Mouse (Mus musculus) embryonic facial prominence, embryonic 11.5 days (tissue): ENCODE measurements around the gene Grin2a. TPM values are rescaled to one million over a fixed set of nuclear protein-coding genes. Genes with fewer than 3 reads are reported as not detected.

ENCODE experiments used
- ATAC-seq: fragments of 200-750 bp; cut with Nextera tagmentation; replicated peaks from 2 replicates; pipeline ENCODE4 v1.8.0; 2017; ENCODE audit warnings: low read depth; ENCODE audit not compliant: insufficient number of reproducible peaks, low FRiP score, low TSS enrichment
- DNase-seq: peaks from one replicate; pipeline ENCODE4 v3.0.0-alpha.2; 2015; ENCODE audit warnings: low spot score
- H3K27ac ChIP-seq: fragments of 300-500 bp; sonication (generic); replicated peaks from 2 replicates; pipeline ENCODE4 v1.5.1; 2014; ENCODE audit warnings: mild to moderate bottlenecking, low read depth, low read length, control low read depth
- H3K27me3 ChIP-seq: fragments of 300-500 bp; sonication (generic); 2 replicates; pipeline ENCODE4 v1.6.1; 2014; ENCODE audit warnings: mild to moderate bottlenecking, low read length, moderate library complexity, mixed read lengths; ENCODE audit not compliant: control insufficient read depth, insufficient read depth
- H3K36me3 ChIP-seq: fragments of 300-500 bp; sonication (generic); replicated peaks from 2 replicates; pipeline ENCODE4 v1.6.1; 2014; ENCODE audit warnings: low read depth, mild to moderate bottlenecking, low read length, moderate library complexity, mixed read lengths; ENCODE audit not compliant: control insufficient read depth, insufficient read depth
- H3K4me1 ChIP-seq: fragments of 300-500 bp; sonication (generic); 2 replicates; pipeline ENCODE4 v1.6.1; 2014; ENCODE audit warnings: low read length, mixed read lengths; ENCODE audit not compliant: control insufficient read depth, insufficient read depth
- H3K4me2 ChIP-seq: fragments of 300-500 bp; sonication (generic); 2 replicates; pipeline ENCODE4 v1.6.1; 2014; ENCODE audit warnings: low read depth, mild to moderate bottlenecking, control low read depth, low read length, moderate library complexity
- H3K4me3 ChIP-seq: fragments of 300-500 bp; sonication (generic); 2 replicates; pipeline ENCODE4 v1.5.1; 2014; ENCODE audit warnings: low read depth, low read length, control low read depth
- H3K9ac ChIP-seq: fragments of 300-500 bp; sonication (generic); replicated peaks from 2 replicates; pipeline ENCODE4 v1.6.1; 2014; ENCODE audit warnings: mild to moderate bottlenecking, control low read depth, low read length
- H3K9me3 ChIP-seq: fragments of 300-500 bp; sonication (generic); replicated peaks from 2 replicates; pipeline ENCODE4 v1.6.1; 2016; ENCODE audit warnings: mild to moderate bottlenecking, low read length, inconsistent platforms, mixed read lengths; ENCODE audit not compliant: control insufficient read depth
- WGBS: fragments of 180-500 bp; shearing (Covaris S2); extraction: QIAGEN DNeasy Blood & Tissue Kit; methylation state at CpG from one replicate; pipeline ENCODE4 v1.1.7; 2014; 5-methylcytosine and 5-hydroxymethylcytosine counted together
- polyA plus RNA-seq: library from polyadenylated mRNA; unstranded; fragments of >200 nt; fragmentation: Nextera tagmentation; extraction: Ambion mirVana; gene quantifications from 2 replicates; pipeline ENCODE4 v1.2.1, GENCODE M21; 2014

Grin2a gene
- polyA plus RNA-seq, 1 experiment from 2014 or later = 0.22 TPM

DNA sequence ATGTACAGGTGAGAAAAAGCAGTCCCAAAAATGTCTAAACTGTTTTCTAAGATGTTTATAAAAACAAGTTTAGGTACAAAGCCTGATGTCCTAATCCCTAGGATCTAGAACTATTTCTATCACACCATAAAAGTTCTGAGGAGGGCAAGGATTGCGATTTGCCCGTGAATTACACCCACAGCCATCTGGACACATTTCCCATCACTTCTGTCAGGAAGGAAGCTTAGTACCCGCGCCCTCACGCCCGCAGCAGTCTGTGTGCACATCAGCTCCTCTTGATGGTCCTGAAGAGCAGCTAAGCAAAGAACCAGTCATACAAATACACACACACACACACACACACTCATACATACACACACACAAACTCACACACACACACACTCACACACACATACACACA is 252.9 kb downstream of the Grin2a start:
- H3K27ac ChIP-seq = no peak overlapping the region
- DNase-seq = no peak
- no peaks in the 10 kb centered on the region for H3K27me3 ChIP-seq
- no peak overlapping the region for H3K4me2 ChIP-seq
- H3K4me3 ChIP-seq = no peak overlapping the region
- H3K4me1 ChIP-seq = no peaks in the 10 kb centered on the region
- H3K9me3 ChIP-seq = no peaks in the 10 kb centered on the region
- no peak for ATAC-seq
- H3K9ac ChIP-seq = no peak overlapping the region
- H3K36me3 ChIP-seq = no peaks in the 10 kb centered on the region
- 88% methylated on average over 6 of the region's 6 CpGs for WGBS

DNA sequence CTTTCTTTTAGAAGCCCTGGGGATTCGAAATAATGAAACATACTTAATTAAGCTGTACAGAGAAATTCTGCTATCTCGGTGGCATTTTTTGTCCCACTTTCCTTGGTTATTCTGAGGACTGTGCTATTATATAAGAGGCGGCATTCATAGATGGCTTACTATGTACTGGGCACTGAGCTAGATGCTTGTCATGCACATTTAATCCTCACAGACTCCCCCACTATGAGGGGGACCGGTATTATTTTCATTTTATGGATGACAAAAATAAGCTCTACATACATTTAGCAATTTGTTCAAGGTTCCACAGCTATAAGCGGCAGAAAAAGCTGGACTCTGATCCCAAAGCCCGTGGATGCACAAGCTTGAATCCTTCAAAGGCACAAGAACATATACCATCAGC is 256.7 kb downstream of the Grin2a start:
- DNase-seq = no peak
- Histone ChIP-seq H3K4me2 (no peak overlapping the region), H3K27me3 (no peaks in the 10 kb centered on the region), H3K9me3 (no peaks in the 10 kb centered on the region), H3K4me1 (no peaks in the 10 kb centered on the region), H3K9ac (no peak overlapping the region), H3K27ac (no peak overlapping the region), H3K4me3 (no peak overlapping the region), H3K36me3 (no peaks in the 10 kb centered on the region)
- WGBS = 89% methylated on average over 6 of the region's 6 CpGs
- no peak for ATAC-seq

DNA sequence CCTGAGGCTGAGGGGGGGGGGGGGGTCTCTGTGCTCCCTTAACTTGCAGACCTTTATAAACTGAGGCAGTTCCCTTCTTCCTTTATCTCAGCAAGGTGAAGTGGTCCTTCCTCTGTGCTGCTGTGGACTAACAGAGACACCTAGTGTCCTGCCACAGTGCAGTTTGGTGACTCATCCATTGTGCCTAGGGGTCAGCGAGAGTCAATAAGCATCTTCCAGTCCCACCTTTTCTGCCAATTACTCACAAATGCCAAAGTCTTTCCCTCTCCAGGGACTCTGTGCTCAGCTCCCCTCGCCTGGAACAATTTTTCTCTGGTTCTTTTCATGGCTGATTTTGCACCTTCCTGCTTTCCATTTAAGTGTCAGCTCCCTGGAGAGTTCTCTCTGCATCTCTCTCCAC is 258.2 kb downstream of the Grin2a start:
- no peak overlapping the region for H3K27ac ChIP-seq
- WGBS = 17% methylated on average over 2 of the region's 2 CpGs
- DNase-seq = no peak
- ATAC-seq = no peak
- no peak overlapping the region for H3K4me2 ChIP-seq
- no peaks in the 10 kb centered on the region for H3K36me3 ChIP-seq
- H3K4me3 ChIP-seq = no peak overlapping the region
- no peaks in the 10 kb centered on the region for H3K4me1 ChIP-seq
- H3K9ac ChIP-seq = no peak overlapping the region
- no peaks in the 10 kb centered on the region for H3K27me3 ChIP-seq
- H3K9me3 ChIP-seq = no peaks in the 10 kb centered on the region

DNA sequence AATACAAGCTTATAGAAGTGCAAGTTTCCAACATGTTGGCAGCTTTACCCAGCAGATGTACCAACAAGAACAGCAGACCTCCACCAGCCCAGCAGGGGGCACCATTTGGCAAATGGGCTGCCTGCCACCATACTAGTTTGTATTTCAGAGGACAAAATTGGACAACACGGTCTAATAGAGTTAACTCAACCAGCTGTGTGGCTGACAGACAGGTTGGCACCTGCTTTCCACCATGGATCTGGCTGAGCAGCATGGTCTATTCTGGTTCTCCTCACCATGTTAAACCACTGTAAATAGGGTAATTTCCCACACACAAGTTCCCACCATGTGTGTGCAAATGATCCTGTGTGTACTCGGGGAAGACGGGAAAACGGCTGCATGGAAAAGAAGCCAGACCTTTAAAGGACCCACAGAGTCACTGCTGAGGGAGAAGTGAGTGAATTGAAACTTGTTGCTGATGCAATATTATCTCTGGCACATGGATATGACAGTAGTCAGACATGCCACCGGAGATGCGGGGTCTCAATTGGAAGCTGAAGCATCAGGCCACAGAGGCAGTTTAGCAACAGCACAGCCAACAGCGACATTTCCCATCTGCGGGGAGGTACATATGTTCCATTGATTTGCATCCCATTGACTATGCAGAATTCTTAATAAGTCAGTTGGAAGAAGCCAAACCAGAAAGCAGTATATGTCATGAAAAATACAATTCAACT is 259.8 kb downstream of the Grin2a start:
- WGBS = 92% methylated on average over 8 of the region's 8 CpGs
- DNase-seq = no peak
- Histone ChIP-seq H3K36me3 (no peaks in the 10 kb centered on the region), H3K4me3 (no peak overlapping the region), H3K27me3 (no peaks in the 10 kb centered on the region), H3K4me1 (no peaks in the 10 kb centered on the region), H3K27ac (no peak overlapping the region), H3K9ac (no peak overlapping the region), H3K4me2 (no peak overlapping the region), H3K9me3 (no peaks in the 10 kb centered on the region)
- ATAC-seq = no peak

DNA sequence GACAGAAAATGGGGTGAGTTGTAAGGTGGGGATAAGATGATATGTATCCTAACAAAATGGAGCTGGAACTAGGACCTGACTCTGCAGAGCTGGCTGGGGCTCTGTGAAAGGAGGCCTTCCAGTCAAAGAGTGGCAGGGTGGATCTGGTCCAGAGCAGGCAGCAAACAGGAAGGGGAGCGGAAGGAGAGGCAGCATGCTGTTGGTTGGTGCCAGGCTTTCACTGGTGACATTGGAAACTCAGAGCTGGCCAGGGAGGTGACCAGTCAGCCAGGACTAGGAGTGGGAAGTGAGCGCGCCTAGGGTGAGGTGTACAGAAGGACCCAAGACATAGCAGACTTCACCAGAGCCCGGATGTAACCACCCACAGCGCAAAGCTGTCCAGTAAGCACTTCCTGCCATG is 267.8 kb downstream of the Grin2a start:
- no peaks in the 10 kb centered on the region for H3K27me3 ChIP-seq
- no peak overlapping the region for H3K9ac ChIP-seq
- no peaks in the 10 kb centered on the region for H3K9me3 ChIP-seq
- no peak overlapping the region for H3K4me2 ChIP-seq
- WGBS = 85% methylated on average over 5 of the region's 5 CpGs
- no peak overlapping the region for H3K4me3 ChIP-seq
- H3K27ac ChIP-seq = no peak overlapping the region
- ATAC-seq (no peak), DNase-seq (no peak)
- no peaks in the 10 kb centered on the region for H3K4me1 ChIP-seq
- H3K36me3 ChIP-seq = no peaks in the 10 kb centered on the region

DNA sequence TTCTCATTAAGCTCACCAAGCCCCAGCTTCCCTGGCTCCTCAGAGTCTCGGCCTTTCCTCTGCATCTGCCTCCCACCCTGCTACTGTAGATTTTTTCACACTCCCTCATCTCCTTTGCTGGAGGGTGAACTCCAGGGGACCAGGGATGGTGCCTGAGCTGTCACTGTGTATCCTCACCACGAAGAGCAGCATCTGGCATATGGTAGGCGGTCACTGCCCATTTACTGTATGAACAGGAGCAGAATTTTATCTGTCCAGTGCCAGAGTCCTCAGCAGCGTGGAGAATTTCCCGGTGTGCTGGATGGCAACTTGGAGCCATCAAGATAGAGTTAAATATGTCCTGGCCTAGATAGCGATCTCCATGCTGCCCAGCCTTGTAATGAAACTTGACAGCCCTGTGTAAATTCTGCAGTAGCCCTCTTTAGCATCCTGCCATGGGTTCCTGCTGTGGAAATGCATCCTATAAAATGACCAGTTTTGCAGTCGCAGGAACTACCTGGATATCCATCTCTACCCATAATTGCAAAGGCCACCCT is 269.7 kb downstream of the Grin2a start:
- H3K9me3 ChIP-seq = no peaks in the 10 kb centered on the region
- no peaks in the 10 kb centered on the region for H3K36me3 ChIP-seq
- no peak overlapping the region for H3K4me3 ChIP-seq
- ATAC-seq = no peak
- no peak overlapping the region for H3K9ac ChIP-seq
- H3K4me1 ChIP-seq = no peaks in the 10 kb centered on the region
- no peaks in the 10 kb centered on the region for H3K27me3 ChIP-seq
- H3K4me2 ChIP-seq = no peak overlapping the region
- no peak overlapping the region for H3K27ac ChIP-seq
- DNase-seq = no peak
- 77% methylated on average over 7 of the region's 7 CpGs for WGBS

DNA sequence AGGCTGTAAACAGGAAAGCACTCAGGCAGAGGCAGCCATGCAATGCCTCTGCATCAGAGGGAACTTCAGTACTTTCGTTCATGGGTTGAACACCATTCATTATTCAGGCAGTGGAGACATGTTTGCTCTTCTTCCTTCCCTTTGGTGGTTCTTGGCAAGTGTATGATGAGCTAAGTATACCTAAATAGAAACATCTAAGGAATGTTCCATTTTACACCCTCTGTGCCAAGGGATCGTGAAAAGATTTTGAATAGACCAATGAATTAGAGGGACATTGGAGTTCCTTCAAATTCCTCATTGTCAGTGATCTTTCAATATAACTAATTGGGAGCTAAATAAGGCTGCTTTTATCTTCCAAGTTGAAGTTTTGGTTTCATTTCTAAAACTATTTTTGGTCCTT is 284.0 kb downstream of the Grin2a start:
- H3K4me3 ChIP-seq = no peak overlapping the region
- 89% methylated on average over 2 of the region's 2 CpGs for WGBS
- H3K4me2 ChIP-seq = no peak overlapping the region
- no peaks in the 10 kb centered on the region for H3K27me3 ChIP-seq
- H3K36me3 ChIP-seq = no peaks in the 10 kb centered on the region
- no peaks in the 10 kb centered on the region for H3K4me1 ChIP-seq
- no peak overlapping the region for H3K9ac ChIP-seq
- no peak for DNase-seq
- H3K27ac ChIP-seq = no peak overlapping the region
- H3K9me3 ChIP-seq = no peaks in the 10 kb centered on the region
- no peak for ATAC-seq

DNA sequence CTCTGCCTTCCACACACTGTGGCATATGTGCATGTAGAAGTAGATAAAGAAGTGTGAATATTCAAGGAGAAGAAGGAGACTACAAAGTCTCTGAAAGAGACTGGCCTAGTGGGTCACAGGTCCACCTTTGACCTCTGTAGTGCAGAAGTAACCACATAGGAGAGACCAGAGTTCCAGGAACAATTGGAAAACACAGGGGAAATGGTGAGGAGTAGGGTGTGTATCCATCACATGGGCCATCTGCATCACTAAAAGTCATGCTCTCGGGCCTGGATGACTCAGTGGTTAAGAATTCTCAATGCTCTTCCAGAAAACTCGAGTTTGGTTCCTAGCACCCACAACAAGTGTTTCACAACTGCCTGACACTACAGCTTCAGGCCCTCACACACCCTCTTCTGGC is 285.4 kb downstream of the Grin2a start:
- DNase-seq (no peak), ATAC-seq (no peak)
- Histone ChIP-seq H3K4me1 (no peaks in the 10 kb centered on the region), H3K4me3 (no peak overlapping the region), H3K4me2 (no peak overlapping the region), H3K9ac (no peak overlapping the region), H3K27ac (no peak overlapping the region), H3K36me3 (no peaks in the 10 kb centered on the region), H3K27me3 (no peaks in the 10 kb centered on the region), H3K9me3 (no peaks in the 10 kb centered on the region)
- 60% methylated on average over 2 of the region's 2 CpGs for WGBS
